Mouse (Mus musculus) right cerebral cortex, postnatal 10 days (tissue): ENCODE data around the gene Tgm2.
A peak's percentile ranks its signal among the peaks of the same experiment; 100 is the strongest.

Experiments used
- DNase-seq, 2 experiments: peaks; one replicate each; pipeline ENCODE4 v3.0.0; 2021; ENCODE audit warnings: low spot score in 2 of 2

Gene Tgm2

DNA sequence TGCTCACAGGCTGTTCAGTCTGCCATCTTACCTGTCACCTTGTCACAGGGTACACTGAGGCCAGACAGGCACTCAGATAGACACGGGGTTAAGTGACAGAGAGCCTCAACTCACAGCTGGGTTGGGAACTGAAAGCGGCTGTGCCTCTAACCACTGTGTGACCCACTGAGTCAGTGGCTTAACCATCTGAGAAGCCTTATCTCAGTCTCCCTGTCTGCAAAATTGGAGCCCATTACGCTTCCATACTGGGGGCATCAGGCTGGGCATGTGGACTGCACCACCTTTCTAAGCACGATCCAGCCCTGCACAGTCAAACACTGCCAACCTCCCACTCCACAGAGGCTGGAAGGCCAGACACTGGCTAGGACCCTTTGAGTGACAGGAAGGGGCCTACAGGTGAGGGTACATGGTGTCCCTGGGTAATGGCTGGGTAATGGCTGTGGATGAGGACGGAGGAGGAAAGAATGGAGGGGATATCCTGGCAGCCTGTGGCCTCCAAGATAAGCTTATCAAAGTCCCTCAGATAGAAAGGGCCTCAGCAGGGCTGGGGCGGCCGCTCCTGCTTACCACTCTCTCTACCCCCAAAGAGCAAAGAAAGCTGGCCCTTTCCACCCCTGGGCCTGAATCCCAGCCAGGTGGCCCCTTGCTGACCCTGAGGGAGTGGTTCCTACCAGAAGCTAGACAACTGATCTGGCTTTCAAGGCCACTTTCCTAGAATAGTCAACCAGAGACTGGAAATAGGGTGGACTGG is 4.4 kb downstream of the Tgm2 start:
- no peak for DNase-seq

DNA sequence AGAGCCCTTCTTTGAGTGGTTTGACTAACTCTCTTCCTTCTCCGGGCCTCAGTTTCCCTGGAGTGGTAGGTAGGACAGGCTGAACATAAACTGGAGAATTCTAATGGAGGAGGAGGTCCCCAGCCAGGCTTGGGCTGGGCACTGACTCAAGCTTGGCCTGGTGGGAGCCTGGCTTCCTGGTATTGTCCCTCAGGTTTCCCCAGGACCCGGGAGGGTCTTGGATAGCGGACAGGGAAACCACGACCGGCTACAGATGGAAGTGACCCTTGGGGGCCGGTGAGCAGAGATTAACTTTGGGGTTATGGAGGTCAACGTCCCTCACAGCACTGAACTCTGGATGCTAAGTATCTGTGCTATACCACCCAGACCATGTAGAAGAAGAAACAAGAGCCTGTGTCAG is 5.0 kb downstream of the Tgm2 start:
- no peak for DNase-seq

DNA sequence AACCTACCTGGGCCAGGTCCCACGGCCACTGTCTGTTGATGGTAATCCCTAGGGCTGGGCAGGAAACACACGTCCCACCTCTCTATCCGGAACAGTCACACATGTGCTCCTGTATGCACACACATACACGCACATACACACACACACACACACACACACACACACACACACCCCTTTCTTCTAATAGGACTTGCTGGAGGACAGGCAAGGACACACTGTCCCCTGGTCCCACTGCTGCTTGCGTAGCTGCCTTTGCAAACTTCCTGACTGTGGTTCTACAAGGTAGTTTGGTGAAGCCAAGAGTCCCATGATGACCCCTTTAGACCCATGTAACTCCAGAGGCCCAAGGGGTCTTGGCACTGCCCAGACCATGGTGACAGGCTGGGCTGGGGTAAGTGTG is 5.6 kb downstream of the Tgm2 start:
- DNase-seq: no peak

DNA sequence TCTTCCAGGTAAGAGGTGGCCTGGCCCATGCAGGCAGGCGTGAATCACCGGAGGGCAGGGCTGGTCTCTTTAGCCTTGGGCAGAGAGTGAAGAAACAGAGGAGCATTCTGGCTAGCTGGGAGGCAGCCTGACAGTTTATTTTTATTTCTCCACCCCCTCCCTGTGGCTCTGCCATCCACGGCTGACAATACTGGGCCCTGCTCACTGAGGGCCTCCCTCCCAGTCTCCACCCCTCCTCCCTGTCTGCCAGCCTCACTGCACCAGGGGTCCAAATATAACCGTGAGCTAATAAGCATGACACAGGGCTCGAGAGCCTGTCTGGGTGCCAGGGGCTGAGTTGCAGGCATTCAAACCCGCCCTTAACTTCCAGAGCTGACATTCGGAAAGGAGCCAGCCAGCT is 6.6 kb downstream of the Tgm2 start:
- peak; percentile 67 to 72 for DNase-seq

DNA sequence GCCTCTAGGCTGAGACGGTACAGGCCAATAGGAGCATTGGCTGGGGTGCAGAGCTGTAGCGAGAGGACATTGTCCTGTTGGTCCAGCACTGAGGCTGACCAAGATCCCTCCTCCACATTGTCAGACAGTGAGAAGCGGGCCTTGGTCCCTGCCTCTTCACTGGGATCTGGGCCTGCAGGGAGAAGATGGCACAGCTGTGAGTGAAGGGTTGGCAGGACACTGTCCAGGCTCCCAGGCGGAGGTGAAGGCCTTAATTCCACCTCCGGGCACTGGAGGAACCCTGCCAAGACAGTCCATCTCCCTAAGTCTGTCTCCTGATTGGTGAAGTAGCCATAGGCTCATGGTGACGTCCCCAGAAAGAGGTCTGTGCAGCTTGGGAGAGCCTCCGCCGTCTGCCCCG is 7.5 kb downstream of the Tgm2 start:
- no peak for DNase-seq

DNA sequence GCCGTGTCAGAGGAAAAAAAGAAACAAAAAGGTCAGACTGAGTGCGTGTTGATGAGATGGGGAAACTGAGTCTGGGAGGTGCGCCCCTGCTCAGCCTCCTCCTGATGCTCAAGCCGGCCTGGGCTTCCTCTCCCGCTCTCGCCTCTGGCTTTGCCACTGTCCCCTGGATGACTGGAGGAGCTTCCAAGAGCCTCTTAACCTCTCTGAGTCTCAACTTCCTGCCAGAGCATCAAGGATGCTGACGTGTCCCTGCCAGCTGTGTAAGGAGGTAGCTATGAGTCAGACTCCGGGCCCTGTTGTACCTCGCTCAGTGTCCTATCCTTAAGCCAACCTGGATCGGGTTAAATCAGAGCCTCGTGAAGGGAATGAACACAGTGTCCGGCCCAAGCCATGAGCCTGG is 8.5 kb downstream of the Tgm2 start:
- no peak for DNase-seq

DNA sequence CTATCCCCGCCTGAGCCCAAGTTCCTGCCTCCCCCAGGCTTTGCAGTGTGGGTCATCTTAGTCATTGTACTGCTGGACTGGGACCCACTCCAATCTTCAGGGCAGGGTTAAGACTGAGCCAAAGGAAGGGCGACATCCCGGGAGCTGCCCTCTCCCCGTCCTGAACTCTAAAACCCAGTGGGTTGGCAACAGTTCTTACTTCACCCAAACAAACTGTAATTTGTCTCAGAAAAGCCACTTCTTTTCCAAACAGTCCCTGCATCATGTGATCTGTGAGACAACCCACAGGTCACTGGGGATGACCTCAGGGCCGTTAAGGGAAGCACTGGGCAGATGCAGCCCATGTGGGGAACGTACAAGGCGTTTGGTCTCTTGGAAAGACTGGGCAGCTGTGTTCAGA is 10.0 kb downstream of the Tgm2 start:
- no peak for DNase-seq

DNA sequence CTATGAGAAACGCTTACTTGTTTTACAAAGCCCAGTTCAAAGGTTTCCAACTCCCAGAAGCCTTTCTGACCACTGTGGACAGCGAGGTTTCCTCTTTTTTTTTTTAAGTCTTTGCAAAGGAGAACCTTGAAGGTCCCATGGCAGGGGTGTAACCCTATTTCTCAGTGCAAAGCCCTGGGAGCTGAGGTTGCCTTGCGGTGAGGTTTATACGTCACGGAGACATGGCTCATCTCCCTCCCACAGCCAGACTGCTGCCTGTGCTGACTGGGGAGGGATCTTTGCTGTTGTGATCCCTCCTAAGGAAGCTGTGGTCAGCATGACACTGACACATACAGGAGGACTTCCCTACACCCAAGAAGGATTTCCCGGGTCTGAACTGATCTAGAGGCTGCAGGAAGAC is 13.2 kb downstream of the Tgm2 start:
- DNase-seq: no peak

DNA sequence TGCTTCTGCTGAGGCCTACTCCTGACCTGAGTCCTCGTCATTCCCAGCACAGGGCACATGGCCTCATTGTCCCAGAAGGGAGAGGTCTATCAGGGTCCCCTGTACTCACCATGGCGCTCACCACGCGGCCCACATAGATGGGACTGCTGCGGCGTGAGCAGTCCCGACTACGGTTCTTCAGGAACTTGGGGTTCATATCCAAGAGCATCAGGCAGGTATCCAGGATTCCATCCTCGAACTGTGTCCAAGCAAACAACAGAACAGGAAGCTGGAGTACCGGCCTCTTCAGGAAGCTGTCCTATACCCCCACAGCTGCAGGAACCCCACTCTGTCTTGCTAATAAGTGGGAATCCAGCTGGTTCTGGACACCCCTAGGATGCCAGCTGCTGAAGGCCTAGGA is 13.9 kb downstream of the Tgm2 start:
- no peak for DNase-seq

DNA sequence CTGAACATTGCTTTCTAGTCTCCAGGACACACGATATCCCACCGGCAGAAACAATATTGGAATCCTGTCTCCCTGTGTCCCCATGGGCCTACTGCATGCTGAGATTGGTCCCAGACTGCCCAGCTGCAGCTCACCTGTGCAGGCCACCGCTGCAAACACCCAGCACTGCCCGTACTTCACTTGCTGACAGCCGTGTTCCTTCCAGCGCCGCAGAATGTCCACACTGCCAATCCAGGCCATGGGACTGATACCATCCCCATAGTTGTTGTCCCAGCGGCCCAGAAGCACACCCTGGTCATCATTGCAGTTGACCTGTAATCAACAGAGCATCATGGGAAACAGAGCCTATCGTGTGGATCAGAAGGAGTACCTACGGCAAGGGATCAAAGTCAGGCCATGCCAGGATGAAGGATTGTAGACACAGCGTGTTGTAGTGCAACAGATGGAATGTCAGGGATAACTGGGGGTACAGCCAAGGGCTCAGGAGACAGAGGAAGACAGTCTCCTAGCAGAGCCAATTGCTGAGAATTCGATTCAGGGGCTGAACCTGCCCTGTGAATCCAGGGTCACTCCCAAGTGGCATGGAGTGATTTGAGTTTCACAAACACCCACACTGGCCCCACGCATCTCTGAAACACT is 14.9 kb downstream of the Tgm2 start:
- no peak for DNase-seq

DNA sequence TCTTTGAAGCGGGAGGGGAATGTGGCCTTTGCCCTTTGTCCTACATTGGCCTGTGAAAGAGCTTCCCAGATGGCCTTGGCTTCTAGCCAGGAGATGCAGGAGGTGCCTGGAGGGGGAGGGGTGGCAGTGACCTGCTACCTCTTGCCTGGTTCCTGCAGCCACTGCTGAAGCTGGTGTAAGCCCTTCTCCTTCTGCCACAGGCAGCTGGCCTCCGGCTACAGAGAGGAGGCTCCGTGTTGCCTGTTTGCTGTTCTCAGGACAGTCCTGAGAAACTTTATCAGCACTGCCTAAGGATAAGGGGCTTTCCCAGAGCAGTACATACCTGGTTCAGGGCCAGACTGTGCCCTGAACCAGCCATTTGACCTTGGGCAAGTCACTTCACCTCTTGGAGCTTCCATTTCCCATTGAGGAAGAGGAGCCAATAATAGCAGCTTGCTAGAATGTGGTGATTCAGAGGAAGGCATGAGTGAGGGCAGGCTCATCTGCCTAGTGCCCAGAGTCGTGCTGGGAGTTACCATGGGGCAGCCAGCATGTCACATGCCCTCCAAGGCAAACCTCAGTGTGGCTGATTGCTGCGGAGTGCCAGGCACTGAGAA is 15.7 kb downstream of the Tgm2 start:
- peak; percentile 52 to 53 for DNase-seq

DNA sequence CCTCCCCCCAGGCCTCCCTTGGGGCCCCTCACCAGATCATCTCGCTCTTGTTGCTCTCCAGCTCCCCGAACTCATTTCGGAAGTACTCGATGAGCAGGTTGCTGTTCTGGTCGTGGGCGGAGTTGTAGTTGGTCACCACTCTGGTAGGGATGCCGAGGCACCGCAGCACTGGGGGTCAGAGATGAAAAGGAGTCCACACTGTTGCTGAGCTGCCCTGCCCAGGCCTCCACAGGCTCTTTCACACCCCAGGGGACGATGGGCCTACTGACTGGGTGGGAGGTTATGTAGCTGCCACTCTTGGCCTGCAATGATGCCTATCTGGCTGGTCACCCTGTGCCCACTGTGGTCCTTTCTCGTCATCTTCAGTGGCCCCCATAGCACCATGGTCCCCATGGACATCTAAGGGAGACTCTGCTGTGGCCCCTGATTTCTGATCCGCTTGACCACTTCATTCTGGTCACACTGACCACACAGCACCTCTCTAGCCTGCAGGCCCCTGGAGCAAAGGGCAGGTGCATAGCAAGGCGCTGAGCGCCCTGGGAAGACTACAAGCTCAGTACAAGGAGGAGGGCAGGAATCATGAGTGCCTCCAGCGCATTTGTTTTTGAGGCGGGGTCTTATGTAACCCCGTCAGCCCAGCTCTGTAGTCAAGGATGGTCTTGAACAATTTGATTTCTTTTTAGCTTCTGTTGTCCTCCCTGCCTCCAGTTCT is 16.8 kb downstream of the Tgm2 start:
- no peak for DNase-seq

DNA sequence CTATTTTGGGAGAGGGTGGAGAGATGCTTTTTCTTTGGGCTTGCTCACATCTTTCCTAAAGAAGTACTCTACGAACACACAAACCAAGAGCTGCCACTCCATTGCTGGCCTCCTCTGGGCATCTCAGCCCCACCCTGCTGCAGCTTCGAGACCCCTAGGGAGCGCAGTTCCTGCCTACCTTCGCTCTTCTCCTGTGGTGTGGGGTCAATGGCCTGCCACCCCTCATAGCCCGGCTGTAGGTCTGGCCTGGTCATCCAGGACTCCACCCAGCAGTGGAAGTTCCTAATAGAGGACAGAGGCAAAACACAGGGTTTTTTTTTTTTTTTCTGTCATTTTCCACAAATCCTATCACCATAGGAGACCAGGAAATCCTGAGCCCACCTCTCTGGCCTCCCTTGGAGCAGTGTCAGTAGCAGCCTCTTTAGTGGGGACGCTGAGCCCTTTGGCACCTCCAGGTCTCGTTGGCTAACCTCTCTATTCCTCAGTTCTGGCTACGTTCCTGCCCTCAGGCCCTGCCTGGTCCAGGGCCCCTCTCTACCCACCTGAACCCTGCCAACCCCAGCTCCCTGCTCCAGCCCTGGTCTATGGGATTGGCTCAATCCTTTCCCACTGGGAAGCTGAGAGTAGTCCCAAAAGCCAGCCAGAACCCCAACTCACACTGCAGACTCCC is 17.6 kb downstream of the Tgm2 start:
- no peak for DNase-seq

DNA sequence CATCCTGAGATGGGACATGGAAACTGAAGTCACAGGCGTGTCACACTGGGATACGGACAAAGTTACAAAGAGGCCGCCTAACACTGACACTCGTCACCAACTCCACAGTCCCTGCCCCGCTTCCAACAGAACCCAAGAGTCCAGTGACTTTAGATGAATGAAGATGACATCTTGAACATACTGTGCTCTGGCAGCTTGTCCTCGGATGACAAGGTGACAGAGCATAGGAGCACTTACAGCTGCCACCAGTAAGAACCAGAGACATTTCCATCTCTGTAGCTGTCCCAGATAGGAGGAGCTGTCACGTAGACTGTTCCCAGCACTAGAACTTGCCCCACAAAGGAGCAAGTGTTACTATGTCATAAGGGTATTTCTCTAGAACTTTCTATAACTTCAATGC is 18.4 kb downstream of the Tgm2 start:
- DNase-seq: no peak

DNA sequence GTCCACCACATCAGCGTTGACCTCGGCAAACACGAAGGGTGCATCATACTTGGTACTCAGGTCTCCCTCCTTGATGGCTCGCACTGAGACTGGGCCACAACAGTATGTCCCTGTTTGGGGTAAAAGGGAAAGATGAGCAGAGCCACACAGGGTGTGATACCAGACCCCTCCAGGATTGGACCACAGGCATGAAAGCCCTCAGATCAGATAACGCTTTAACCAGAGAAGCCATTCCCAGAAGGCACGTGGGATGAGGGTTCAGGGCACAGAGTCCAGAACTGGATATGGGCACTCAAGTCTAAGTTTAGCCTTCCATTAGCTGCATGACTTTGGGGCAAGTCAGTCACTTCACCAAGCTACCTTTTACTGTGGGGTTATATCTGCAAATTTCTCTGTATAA is 19.0 kb downstream of the Tgm2 start:
- no peak for DNase-seq

DNA sequence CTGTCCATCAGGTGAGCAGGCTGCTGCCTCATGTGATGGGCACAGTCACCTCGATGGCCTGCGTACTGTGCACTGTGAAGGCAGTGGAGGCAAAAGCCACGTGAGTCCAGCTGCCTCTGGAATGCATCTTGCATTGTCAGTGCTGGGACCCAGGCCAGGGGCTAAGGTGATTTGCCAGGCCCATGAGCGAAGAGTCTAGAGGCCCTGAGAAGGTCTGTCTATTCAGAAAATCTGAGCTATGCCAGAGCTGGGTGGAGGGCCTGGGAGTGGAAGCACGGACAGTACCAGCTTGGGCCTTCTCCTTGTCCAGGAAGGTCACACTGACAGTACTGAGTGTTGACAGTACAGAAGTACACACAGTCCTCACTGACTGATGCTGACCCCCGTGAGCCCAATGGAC is 23.4 kb downstream of the Tgm2 start:
- DNase-seq: no peak

DNA sequence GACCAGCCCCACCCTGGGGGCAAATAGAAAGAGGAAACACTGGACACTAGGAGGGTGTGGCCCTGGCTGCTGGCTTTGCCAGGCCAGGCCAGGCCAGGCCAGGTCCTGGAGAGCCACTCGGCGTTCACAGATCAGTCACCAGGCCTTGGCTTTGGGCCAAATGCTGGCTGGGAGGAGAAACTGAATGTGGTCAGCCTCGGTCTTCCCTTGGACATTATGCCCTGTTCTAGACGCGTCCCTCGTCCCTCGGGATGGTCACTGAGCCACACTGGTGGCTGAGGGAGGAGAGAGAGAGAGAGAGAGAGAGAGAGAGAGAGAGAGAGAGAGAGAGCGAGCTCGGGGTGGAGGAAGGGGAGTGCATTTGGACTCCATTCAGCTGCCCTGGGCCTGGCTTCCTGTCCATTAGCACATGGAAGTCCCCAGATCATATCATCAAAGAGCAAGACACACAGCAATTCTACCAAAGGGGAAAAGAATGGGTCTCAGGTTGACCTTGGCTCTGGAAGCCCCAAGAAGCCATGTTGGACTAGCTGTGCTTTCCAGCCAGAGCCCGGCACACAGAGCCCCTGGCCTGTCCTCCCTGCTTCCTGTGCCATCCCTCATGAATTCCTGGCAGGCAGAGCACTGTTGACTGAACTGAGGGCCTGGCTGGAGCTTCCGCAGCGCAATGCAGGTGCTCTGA is 24.4 kb downstream of the Tgm2 start:
- peak in 1 of 2 experiments; percentile 56 for DNase-seq

DNA sequence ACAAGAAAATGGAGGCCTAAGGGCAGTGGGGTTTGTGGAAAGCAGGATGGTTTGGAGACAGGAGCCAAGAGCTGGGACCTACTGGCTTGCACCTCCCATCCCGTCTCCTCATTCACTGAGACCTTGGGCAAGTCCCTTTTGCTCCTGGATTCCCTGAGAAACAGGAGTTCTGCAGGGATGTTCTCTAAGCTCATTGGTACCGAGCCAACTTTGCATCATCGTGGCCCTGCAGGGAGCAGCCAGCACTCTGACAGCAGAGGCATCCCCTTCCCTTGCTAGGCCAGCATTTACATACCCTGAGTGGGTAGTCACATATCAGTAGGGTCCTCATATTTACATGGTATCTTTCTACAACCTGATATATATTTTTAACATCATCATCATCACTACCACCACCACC is 25.4 kb downstream of the Tgm2 start:
- no peak for DNase-seq

DNA sequence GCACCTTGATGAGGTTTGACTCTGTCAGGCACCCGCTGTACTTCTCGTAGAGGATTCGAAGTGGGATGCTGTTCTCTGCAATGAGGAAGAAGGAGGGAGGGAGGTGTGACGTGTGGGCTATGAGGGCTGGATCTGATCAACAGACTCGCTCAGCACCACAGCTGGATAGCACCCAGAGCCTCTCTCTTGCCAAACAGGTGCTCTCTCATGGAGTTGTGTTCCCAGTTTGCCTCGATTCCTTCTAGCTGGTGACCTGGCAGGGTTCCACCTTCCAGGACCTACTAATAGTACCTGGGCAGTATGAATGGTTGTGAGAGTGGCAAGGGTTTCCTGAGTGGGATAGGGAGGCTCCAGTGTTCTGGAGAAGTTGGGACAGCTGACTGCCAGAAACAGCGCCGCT is 26.0 kb downstream of the Tgm2 start:
- no peak for DNase-seq

DNA sequence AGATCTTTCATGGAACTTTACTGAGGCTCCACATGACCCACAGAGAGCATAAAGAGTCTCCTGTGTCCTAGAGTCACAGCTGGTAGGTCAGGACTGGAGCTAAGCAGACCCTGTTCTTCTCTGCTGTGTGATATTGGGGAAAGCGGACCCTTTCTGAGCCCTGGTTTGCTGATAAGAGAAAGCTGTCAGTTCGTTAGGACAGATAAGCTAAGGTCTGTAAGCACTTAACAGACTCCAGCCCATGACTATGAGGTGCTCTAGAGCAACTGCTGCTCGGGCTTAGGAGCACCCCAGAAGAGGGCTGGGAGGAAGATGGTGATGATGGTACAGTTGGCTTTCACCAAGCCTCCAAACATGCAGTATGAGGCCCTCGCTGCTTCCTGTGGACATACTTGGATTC is 27.1 kb downstream of the Tgm2 start:
- no peak for DNase-seq

DNA sequence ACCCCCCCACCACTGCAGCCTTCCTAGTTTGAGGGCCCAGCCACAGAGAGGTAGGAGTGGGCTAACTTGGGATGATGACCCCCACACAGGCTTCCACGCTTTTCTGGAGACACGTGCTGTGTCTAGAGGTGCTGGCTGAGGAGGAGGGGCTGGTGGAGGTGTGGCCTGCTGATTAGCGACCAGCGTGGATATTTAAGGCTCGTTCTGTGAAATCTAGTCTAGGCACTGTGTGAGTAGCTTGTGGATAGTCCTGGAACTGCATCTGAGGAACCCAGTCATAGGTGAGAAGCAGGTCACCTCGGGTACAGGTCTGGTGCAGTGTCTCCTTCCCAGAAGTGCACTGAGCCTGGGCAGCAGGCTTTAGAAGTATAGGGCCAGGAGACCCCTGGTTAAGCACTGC is 29.6 kb downstream of the Tgm2 start:
- DNase-seq: no peak
